Mouse (Mus musculus) liver, embryonic 14.5 days (tissue): ENCODE data around the gene Pipox.

Source experiments
- CTCF ChIP-seq: IDR thresholded peaks from 2 replicates; pipeline ENCODE4 v1.5.1; 2016; ENCODE audit warnings: antibody characterized with exemption, low read depth, control low read depth
- EP300 ChIP-seq: IDR thresholded peaks from 2 replicates; pipeline ENCODE4 v1.6.1; 2016; ENCODE audit warnings: antibody characterized with exemption, low read depth

DNA sequence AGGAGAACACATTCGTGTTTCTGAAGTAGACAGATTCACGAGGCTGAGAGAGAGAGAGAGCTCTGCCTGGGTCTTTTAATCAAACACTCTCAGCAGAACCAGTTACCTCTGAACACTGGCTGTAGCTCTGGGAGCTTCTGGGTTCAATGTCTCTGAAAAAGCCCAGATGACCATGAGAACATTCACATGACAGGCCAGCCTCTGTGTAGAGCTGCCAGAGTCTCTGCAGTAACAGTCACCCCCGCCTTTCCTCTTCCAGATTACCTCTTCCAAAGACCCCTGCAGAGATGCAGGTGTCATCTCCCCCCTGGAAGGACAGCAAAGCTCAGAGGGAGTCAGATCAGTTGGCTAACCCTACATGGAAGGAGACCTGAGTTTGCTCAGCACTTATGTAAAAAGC, 41.7 kb downstream of the Pipox start:
- TF ChIP-seq EP300, result no peak
- no peak for TF ChIP-seq CTCF
